Mouse (Mus musculus) spleen, adult 12 weeks (tissue): ENCODE data around the gene Myo6.

ENCODE experiments used
- DNase-seq: peaks from one replicate; pipeline ENCODE4 v3.0.0; 2022; ENCODE audit warnings: low spot score

Myo6 gene

DNA sequence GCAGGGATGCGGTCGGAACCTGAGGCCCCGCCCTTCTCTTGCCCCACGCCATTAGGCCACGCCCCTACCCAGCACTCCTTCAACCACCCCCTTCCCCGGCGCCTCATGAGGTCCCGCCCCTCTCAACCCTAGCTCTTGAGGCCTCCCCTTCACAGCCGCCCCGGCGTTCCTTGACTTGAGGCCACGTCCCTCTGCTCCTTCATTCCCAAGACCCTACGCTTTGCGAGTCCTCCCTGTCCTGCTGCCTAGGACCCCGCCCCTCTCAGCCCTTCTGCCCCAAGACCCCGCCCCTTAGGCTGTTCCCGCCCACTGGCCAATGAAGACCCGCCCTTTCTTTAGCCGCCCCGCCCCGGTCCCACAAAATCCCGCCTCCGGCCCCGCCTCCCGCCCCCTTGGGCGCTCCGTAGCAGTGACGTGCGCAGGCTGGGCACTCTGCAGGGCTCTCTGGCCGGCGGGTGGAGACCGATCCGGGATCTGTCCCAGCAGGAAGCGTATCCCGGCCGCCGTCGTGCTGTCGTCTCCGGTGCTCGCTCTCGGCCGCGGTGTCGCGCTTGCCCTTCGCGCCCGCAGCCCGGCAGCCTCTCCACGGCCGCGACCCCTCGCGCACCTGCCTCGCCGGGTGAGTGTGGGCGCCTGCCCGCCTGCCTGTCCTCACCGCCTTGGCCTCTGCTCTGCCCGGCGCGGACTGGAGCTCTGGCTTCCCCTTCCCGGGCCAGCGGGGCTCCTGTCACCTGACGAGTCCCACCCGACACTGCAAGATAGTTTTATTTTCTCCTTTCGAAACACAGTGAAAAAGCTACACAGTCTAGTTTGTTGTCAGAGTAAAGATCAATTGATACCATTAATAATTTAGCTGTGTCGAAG, at the start of gene Myo6:
Gene Myo6 (plus strand): TSS at position 421 of the 864 bp plus-strand sequence.
- DNase-seq = peak; percentile 71

DNA sequence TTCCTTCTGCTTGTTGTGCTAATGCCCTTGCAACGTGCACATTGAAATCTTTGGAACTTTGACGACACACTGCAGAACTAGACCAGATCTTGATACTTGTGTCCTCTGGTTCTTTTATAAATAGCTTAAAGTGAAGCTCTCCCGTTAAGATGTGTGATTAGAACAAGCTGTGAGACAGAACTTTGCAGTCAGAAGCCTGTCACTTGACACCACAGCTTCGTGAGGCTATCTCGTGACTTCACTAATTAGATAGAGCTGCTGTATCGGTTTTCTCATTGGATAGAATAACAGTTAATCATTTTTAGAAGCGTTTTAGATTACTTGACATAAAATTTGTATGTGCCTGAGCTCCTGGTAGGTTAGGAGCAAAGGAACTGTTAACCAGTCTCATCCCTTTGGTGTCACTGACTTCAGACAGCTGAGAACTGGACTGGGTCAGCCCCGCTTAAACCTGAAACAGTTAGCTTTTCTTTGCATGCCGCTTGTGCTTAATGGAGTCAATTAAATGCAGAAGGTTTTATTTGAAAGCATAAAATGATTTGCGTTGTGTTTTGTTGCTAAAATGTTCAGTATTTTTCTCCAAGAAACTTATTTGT, 18.7 kb upstream of the Myo6 start:
- DNase-seq = no peak

DNA sequence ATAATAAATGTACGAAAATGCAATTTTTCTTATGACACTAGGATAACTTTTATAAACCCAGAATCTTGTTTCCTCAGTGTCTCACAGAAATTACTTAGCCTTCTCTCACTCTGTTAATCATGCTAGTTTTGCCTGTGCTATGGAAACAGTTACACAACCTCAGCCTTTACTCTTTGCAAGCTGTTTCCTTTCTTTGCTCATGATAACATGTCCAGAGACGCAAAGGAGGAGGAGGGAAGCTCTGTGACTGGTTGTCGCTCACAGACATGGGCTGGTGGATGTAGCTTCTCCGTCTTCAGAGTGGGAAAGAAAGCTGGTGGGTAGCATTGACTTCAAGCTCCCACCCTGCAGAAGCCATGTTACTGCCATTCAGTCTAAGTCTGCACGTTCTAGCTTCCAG, 15.2 kb upstream of the Myo6 start:
- no peak for DNase-seq

DNA sequence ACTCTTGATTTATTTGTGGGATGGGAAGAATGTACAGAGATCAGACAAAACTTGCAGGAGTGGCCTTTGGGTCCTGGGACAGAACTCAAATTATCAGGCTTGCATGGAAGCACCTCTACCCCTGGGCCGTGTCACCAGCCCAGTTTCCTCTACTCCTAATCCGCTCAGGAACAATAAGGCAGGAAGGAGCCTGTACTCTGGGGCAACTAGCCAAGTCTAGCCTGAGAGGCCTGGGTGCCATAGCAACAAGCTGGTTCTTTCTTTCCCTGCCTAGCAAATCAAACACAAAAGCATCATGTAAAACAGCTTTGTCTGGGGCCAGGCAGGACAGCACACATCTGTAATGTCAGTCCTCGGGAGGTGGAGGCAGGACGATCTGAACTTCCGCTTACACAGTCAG, 9.6 kb upstream of the Myo6 start:
- DNase-seq = no peak

DNA sequence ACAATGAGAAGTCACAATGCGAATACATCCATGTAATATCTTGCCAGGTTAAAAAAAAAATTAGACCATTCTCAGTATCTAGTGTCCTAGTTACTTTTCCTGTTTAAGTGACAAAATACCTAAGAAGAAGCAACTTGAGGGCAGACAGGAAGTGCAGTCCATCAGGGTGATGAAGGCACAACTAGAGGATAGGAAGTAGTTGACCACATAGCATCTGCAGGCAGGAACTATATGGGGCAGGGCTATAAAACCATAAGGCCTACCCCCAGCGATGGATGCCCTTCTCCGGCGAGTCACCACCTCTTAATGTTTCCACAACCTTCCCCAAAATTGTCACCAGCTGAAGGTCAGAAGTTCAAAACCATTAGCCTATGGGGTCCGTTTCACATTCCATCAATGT, 8.1 kb upstream of the Myo6 start:
- DNase-seq = no peak

DNA sequence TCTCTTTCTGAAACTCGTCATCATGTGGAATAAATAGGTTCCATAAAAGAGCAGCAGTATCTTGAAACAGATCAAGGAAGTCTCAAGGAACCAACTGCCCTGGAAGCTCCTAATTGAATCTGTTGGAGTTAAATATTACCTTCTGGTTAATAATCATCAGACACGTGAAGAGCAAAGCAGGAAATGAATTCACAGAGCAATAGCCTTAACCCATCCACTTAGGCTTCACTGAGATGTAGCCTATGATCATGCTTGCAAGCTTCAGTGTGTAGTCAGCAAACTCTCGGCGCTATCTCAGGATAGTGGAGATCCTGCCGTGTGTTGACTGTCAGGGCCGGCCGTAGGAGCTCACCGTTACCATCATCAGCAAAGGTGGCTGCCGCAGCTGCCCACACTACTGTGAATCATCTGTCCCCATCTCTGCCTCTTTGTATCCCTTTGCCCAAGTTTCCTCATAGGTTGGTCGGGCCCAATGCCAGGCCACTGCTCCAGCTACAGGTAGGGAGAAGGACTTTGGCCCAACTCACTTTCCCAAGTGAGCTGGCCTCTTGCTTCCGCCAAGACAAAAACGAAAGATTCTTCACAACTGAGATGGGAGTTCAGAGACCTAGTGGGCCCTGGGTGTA, 6.9 kb upstream of the Myo6 start:
- no peak for DNase-seq

DNA sequence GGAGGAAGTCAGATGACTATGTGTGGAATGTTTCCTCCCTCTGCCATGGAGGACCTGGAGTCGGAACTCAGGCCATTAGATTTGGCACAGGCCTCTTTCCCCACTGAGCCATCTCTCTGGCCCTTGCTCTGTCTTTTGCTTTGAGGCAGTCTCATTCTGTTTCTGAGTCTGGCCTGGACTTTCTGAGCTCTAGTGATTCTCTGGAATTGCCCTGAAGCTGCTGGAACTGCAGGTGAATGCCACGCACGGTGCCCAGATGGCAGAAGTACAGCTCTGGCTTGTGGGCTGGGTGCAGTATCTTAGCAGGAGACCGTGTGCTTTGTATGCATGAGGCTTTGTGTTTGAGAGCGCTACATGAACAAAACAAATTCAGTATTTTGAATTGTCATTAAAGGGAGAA, 5.9 kb upstream of the Myo6 start:
- no peak for DNase-seq

DNA sequence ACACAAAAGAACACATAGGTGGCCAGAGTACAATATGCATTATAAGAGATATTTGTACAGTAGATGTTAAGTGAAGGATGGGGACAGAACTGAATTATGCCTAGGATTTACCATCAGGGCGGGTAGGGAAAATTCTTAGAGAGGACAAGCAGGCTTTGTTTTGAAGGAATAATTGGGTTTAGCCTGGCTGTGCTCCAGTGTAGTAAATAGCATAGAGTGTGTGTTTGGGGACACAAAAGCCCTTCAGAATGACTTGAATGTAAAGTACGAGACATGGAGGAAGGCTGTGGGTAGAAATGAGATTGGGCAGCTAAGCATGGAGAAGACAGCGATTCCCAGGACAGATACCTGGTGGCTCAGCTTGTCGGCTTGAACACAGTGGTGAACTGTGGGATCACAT, 3.4 kb upstream of the Myo6 start:
- DNase-seq = no peak

DNA sequence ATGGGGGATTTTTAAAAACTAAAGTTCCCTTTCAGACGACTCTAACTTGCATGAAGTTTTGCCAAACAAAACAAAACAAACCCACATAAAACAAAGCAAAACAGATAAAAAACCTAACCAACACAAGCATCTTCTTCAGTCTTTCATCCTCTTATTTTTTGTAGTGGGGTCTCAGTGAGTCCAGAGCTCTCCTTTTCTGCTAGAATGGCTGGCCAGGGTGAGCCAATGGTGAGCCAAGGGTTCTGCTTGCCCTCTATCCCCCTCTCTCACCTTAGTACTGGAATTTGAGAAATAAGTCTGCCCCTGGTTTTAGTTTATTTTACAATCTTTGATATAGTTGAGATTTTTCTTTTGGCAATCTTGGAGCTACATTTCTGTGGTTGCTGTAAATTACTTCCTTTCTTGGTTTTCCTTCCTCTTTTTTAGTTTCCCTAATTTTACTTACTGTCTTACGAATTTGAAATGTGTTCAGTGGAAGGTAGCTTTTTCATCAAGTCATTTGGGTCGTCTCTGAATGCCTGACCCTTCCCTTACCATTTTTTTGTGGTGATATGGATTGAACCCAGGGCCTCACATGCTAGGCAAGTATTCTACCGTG, 1.6 kb upstream of the Myo6 start:
- DNase-seq = no peak

DNA sequence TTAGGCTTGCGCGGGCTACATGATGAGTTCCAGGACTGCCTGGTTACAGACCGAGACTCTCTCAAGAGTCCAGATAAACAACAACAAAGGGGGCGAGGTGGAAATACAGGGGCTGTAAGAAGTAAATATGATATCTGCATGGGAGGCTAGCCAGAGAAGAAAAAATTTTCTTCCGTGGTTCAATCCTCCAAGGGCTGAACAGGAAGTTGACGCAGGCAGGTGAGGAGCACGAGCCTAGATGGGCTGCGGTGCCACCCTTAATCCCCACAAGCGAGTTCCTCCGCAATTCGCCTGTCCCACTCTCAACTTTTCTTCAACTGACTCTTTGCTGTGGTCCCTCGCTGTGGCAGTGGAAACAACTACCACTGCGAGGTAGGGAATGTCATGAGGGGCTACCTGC, 640 bp upstream of the Myo6 start:
- peak; percentile 9 for DNase-seq

DNA sequence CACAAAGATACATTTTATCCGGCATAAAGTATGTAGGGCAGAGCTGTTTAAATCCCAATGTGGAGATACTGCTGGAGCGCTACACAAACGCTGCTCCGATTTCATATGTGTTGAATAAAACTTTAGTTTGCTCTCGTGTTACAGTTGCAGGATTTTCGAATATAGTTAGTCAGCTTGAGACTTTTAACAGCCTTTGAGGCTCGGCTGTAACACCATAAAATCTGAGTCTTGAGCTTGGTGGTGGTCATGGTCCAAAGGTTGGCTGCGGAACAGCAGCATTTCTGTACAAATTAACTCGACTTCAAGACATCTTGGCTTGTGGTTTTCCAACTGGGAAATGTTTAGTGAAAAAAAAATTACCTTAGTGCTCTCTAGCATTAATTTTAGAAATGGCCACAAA, 859 bp downstream of the Myo6 start:
- no peak for DNase-seq

DNA sequence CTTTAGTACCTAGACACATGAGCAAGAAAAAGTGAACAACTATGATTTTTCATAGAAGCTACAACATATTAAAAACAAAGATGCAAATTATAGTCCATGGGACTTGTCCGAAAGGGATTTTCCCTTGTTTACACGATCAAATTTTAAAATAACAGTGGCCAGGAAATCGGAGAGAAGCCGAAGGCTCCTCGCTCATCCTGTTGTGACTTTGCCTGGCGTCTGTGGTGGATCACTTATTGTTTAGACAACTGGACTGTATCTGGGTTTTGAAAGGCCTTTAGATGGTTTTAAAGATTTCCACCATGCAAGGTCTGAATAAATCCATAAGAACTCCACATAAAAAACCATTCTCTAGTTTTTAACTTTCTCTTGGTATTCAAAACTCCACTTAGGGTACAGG, 1.6 kb downstream of the Myo6 start:
- DNase-seq = no peak

DNA sequence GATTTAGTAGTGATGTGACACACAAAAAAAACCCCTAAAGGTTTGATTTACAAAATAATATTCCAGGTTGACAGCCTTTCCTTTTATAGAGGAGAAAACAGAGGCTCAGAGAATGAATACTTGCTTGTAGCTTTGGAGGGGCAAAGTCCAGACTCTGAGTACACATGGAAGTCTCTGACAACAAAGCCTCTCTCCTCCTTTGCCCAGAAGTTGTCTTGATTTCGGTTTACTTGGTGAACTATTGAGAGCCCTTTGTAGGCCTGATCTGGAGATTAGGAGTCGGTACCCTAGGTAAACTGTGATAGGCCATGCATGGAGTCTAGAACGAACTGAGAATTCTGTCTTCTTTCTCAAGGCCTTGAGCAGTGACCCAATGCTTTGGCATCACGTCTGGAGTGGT, 2.3 kb downstream of the Myo6 start:
- DNase-seq = no peak

DNA sequence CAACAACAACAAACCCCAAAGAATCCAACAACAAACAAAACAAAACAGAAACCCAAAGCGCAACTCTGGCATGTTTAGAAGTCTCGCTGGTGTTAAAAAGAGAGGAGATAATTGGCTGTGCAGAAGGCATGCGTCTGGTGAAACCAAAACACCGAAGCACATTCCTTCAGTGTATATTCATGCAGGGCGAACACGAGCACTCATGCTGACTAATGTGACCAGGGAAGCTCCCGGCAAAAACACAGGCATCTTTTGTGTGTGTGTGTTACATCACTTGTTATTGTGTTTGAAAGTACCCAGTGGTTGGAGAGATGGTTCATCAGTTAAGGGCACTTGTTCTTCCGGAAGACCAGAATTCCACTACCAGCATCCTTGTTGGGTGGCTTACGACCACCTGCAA, 4.7 kb downstream of the Myo6 start:
- no peak for DNase-seq

DNA sequence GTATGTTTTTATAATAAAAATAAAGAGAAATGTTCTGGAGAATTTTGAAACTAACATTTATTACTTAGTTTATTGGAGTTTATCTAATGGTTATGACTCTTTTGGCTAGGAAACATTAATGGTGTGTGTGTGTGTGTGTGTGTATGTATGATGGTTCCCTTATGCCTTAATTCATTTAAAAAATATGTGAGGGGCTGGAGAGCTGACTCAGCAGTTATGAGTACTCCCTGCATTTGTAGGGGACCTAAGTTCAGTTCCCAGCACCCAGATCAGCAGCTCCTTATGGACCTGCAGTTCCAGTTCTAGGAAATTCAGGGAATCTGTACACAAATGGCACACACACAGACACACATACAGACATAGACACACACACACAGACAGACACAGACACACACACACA, 6.4 kb downstream of the Myo6 start:
- no peak for DNase-seq

DNA sequence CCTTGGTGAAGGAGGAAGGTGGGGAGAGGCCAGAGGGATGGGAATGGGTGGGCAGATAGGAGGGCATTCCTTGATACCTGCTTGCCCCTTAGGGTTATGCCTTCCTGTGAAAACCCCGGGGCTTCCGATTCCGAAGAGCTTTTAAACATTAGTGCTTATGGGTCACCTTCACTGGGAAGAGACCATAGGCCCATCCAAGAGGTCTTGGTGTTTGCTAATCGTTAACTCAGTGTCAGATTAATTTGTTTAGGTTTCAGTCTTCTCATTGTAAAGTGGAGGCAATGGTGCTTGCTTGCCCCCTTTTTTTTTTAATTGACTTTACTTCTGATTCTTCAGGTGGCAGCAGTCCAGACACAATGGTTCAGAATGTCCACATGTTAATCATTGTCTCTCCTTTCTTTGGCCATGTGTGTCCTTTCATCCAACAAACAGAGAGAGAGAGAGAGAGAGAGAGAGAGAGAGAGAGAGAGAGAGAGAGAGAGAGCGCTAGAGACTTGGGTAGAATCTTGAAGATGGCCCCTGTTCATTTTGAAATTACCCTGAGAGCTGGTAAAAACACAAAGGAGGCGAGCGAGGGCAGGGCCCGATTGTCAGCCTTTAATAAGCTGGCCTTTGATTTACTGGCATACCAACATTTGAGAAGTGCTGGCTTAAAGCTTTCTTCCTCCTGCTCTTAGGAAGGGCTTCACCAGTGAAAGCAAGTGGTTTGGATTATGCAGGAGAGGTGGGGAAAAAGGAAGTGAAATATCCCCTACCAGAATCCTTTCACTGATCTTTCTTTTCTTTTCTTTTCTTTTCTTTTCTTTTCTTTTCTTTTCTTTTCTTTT, 7.8 kb downstream of the Myo6 start:
- no peak for DNase-seq

DNA sequence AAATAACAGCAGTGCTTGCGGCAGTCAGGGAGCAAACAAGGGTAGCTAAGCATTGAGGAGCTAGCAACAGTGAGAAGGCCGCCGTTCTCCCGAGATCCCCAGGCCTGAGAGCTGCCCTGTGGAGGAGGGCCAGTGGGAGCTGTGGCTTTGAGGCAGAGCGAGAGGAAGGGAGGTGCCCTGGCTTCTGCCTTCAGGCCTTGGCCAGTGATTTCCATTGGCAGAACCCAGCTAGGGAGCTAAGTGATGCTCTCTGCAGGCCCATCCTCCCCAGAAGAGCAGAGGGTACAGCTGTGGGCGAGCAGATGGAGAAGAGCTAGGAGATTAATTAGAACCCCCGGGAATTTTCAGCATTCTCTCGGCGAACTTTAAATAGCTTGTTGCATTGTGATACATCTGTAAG, 8.8 kb downstream of the Myo6 start:
- DNase-seq = no peak

DNA sequence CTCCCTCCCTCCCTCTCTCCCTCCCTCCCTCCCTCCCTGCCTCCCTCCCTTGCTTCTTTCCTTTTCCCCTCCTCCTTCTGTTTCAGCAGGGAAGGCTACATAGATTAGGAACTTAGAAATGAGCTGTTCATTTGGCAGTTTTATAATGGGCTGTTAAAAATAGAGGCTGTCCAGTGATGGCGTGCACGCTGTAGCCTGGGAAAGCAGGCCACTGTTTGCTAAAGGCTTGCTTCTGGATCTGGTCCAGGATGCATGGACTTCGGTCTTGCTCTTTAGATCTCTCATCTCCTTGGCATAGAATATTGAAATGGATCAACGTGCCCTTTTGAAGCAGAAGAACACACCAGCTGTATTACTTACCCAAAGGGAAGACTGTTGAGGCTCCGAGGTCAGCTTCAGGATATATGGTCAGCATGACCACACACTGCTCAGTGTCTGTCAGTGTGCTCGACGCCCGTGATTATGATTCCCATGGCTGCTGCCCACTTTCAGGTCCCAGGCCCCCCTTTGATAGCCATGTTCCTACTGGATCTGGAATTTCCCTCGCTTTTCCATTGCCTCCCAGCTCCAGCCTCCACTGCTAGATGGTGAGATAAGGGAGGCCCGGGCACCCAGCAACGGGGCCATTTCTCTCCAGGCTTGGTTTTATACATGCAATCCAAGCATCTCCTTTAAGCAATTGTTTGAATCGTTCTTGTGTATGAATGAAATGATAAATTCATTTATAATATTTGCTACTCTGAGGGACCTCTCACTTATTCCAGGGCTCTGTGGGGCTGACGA, 12.1 kb downstream of the Myo6 start:
- DNase-seq = no peak

DNA sequence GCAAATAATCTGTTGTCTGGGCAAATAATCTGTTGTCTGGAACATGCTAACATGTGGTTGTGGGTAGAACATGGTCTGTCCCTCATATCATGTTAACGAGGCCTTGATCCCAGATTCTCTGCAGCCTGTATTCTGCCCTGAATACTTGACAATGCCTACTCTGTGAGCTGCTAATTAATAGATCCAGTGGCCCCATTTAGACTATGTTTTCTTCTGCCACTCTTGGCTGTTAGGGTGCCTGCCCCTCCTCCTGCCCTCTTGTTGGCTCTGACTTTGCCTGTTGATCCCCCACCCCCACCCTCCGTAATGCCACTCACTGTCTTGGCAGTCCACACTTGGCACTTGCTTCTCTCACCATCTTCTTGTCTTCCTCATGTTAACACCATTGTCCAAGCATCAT, 13.8 kb downstream of the Myo6 start:
- no peak for DNase-seq

DNA sequence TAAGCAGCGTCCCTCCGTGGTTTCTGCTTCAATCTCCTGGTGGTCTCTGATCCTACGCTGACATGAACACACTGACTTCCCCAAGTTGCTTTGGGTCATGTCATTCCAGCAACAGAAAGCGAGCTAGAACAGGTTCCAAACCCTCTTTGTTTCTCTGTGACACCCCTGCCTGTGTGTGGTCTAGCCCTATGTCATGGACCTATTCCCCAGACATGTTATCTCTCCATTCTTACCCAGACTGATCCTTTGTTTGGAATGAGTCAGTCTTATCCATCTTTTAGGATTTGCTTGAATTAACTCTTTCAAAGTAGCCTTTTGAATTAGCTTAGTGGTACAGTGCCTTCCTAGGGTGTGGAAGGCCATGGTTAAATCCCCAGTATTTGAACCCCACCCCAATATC, 14.9 kb downstream of the Myo6 start:
- no peak for DNase-seq

DNA sequence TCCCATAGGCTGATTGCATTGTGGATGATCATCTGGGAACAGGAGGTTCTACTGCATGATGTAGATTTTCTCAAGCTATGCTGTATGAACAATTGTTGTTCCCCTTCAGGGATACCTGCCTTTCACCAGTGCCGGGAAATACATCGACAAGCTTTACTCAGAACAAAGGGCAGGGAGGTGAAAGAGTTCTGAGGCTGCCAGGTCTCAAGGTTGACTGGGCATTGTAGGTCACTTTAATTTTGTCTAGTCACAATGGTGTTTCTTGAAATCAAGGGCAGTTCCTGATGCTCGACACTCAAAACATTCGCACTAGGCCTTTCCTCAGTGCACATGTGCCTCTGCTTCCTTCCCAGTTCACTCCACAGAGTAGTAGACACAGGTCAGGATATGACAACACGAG, 15.9 kb downstream of the Myo6 start:
- DNase-seq = no peak
